Mouse (Mus musculus) CD4-positive, CD25-positive, alpha-beta regulatory T cell, adult 4 months (primary cell): ENCODE results near the gene Agbl4. TPM values are rescaled to one million over a fixed set of nuclear protein-coding genes. Genes with fewer than 3 reads are reported as not detected.

Source experiments
- ATAC-seq: one replicate; pipeline ENCODE4 v1.8.0; 2017
- polyA plus RNA-seq, 2 experiments: library from polyadenylated mRNA; unstranded; fragments of 100-300 nt; shearing (Covaris generic); gene quantifications; one replicate each; pipeline ENCODE4 v1.2.1; 2017

Agbl4 gene
- polyA plus RNA-seq, 2 experiments from 2014 or later: not detected

DNA sequence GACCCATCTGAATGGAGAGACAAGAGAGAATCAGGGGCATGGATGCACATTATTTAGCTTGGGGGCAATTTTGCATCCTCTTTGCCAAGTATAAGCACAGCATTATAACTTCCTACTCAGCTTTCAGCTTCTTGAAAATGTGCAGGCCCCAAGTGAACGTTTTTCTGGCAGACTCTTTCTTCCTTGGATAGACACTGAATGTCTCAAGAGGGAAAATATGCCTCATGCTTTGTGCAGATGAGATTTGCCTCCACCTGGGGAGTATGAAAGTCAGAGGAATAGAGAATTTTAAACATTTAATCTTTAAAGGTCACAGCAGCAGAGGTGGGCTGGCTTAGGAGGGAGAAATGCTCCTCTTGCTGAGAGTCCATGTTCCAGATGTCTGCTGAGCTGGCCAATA is 1005.8 kb downstream of the Agbl4 start:
- ATAC-seq: no peak

DNA sequence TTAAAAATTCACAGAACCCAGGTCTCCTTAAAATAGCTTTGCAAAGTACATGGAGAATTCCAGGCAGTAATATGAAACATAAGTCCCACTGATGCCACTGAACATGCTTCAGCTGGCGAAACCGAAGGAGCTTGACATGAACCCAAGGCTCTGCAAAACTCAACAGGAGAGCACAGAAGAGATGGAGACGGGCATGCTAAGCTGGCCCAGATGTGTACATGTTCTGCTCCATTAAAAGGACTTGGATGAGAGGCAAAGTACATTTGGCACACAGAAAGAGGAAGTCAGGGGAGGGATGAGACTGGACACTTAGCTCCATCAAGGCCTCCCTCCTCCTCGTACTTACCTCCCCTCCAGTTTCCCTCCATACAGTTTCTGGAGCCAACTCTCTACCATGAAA is 1013.3 kb downstream of the Agbl4 start:
- ATAC-seq: no peak

DNA sequence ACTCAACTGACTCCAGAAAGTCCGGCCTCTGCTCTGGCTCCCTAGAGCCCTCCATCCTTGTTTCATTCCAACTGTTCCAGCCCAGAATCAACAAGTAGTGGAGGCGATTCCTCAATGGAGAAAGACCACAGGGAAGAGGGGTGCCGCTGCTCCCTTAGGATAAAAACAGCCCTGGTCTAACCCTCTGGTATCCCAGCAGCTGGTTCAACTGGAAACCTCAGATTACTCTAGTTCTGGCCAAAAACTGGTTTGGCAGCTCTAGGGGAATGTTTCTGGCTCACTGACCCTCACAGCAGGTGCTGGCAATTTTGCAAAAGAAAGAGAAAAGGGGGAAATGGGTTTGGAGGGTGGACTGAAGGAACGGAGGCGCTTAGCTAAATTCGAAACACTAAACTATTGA is 1016.9 kb downstream of the Agbl4 start:
- peak; percentile 7 for ATAC-seq

DNA sequence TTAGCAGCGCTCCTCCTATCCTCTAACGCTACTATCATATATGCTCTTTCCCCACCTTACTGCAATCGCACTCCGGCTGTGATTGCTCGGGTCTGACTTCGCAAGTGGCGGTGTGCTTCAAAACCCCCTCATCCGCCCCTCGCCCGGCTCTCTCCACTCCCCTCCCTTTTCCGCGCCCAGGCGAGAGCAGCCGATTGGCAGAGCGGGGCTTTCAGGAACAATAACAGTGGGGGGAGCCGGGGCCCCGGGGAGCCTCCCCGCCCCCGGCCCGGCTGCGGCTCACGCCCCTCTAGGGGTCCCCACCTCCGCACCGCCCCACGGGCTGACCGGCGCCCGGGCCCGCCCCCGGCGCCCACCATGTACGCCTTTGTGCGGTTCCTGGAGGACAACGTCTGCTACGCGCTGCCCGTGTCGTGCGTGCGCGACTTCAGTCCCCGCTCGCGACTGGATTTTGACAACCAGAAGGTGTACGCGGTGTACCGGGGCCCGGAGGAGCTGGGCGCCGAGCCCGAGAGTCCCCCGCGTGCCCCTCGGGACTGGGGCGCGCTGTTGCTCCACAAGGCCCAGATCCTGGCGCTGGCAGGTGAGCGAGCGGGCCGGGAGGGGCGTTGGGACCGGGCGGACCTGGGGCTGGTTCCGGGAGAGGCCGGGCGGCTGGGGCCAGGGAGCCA is 1017.5 kb downstream of the Agbl4 start, which contains the start of gene Bend5:
Bend5 (plus strand) TSS at position 189 of the 671 bp plus-strand sequence.
- ATAC-seq: peak; percentile 81

DNA sequence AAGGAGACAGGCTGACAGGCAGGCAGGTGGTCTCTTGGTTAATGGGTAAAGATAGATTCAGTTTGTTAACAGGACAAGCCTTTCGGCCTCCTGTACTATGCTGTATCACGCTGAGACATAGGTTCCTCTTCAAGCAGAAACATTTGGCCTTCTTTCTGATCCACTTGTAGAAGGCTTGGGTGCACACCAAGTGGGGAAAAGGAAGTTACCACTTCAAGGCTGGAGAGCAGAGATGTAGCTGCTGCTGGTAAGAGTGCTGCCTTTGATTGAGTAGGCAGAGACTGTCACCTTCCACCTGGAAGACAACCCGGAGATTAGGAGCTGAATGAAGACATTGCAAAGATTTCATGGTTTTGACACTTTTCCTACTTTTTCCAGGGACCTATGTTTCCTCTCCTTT is 1018.7 kb downstream of the Agbl4 start:
- no peak for ATAC-seq

DNA sequence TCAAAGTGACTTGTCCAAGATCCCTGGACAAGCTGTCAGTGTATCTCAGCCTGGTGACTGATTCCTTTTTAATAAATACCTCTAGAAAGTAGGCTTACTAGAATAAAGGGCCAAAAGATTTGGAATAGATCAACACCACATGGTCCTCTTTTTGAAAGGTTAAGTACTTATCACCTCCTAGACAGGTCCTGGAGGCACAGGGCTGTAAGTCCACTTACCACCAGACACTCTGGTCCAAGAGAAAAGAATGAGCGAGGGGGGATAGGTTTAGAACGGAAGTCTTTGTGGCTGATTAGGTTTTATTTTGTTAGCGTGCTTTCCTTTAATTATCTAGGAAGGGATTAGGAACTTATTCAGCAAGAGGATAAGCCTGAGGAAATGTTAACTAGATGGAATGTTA is 1019.1 kb downstream of the Agbl4 start:
- ATAC-seq: no peak

DNA sequence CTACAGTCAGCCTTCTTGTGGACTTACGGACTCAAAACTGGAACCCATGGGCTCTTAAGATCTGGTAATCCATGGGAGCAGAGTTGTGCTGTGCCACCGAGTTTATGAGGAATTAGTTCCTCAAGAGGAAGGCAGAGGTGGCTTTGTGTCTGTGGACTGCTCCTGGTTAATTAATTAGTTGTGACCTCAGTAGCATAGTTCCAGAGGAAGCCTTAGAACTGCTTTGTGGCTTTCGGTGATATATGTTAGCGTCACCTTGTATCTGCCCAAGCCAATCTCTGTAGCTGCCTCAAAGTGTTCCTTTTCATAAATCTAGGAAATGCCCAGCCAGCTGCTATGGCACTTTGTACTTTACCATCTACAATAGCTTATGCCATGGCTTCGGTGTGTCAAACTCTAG is 1020.3 kb downstream of the Agbl4 start:
- no peak for ATAC-seq

DNA sequence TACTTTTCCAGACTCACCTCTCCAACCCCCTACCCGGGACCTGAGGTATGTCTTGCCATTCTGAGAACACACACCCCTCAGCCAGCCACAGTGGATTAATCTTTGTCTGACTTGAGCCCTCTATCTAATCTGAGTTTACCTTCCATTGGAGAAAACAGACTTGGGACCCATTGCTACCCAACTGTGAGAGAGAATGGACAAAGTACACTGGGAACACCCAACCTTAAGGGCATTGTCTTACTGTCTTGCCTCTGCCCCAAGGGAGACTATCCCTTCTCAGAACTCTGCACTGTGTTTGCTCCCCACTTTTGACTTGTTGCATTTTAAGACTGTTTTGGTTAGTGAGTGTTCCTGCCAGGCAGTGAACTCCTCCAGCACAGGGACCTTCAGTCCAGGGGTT is 1022.0 kb downstream of the Agbl4 start:
- no peak for ATAC-seq

DNA sequence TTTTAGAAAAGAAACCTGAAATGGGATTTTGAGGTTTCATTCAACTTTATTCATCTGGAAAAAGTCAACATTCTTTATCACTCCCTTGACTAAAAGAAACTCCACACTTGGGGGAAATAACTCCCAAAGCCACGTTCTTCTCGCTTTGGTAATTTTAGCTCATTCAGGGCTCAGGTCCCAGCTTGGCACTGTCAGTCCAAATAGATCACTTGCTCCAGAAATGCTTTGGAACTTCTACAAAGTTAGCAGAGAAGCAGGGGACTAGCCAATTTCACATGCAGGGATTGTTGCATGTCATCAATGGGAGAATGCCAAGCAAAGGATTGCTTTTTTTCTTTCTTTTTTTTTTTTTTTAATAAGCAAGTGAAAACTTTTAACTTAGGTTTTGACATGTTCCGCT is 1022.6 kb downstream of the Agbl4 start:
- no peak for ATAC-seq

DNA sequence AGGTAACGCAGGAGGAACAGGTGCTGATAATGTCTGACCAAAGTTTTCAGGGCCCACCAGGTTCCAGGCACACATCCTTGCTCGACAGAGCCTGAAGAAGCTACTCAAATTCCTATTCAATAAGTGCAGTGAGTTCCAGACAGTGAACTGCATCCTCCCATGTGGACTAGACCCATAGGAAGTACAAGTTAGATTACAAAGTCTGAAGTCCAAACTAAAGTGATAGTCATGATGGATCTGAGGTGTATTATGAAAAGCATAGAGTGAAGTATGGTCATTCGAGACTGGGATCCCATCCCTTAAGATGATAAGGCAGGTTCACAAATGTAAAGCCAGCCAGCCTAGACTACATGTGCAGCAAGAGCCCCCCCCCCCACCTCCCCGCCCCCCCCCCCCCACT is 1023.5 kb downstream of the Agbl4 start:
- no peak for ATAC-seq

DNA sequence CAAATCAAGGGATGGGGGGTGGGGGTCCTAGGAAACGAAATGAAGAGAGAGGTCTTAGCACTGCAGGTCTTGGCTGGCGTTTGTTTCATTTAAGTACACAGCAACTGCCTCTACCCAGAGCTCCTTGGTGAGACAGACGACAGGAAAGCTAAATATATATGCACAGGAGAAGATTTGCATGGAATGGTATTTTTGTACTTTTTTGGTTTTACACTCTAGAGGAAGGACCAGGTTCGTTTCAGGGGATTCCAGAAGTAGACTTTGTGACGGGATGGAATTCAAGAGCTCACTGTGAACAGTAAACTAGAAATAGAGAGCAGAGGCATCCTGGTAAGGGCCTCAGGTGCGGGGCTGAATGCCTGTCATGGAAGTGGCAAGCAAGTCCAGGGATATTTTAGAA is 1024.3 kb downstream of the Agbl4 start:
- no peak for ATAC-seq

DNA sequence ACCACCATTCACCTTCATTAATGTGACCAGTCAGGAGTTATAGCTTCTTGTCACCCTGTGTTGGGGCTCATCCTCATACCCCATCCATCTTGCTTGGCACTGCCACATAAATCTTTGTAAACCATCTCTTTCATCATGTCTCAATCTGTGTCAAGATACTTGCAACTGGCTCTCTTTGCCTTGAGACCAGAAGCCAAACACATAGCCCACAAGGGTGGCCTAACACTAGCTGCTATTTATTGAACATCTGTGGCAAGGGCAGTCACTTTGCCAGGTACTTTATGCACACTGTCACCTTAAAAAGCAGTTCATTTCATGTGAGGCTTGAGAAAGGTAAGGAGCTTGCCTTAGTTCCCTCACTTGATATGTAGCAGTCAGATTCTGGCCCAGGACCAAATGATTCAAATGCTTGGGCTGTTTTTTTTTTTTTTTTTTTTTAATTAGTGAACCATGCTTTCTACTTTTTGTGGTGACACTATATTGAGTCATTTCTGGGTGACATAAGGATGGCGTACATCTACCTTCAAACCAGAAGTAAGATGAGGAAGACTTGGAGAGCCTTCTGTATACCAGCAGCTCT is 1027.0 kb downstream of the Agbl4 start:
- ATAC-seq: no peak

DNA sequence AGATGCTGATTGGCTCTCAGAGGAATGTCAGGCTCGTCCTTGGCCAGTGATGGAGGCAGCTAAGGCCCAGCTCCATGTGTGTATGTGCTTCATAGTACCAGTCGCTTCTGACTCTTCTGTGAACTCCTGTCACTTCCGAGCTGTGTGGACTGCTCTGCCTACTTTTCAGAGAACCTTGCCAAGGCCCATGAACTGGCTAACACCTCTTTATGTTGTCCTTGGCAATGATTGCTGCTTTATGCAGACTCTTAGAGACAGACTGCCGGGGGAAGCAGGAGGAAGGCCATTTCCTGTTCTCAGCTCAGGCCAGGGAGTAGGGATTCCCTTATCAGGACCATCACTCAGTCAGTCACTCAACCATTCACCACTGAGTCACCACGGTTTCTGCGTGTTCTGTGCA is 1027.7 kb downstream of the Agbl4 start:
- no peak for ATAC-seq

DNA sequence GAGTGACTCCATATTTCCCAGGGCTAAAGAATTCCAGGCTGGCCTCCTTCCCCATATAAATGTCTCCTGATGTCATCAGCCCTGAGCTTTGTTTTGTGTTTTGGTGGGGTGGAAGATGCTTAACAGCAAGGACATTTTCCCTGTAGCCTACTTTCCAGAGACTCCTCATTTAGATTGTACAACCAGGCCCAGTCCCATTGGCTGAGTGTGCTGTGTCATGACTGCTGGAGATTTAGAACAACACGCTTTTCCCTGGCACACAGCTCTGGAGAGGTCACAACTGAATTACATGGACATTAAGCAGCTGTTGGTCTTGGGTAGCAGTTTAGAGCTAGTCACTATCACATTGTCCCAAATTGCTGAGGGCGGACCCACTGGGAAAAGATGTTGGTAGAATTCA is 1033.7 kb downstream of the Agbl4 start:
- ATAC-seq: no peak

DNA sequence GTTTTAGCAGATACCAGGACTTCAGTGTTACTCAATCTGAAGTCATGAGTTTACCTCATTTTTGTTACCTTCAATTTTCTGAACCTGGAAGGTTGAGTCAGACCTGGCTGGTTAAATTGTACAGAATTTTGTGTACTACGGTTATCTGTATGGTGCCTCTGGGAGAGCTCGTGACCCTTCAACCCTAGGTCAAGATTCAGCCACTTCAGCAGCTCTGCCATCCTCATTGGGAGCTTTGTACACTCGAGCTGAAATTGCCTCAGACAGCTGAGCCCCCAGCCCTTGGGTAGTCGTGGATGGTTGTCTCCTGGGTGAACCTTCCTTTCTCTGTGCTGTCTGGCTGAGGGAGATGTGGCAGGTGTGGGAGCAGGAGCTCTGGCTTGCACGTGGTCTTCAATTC is 1034.6 kb downstream of the Agbl4 start:
- ATAC-seq: no peak

DNA sequence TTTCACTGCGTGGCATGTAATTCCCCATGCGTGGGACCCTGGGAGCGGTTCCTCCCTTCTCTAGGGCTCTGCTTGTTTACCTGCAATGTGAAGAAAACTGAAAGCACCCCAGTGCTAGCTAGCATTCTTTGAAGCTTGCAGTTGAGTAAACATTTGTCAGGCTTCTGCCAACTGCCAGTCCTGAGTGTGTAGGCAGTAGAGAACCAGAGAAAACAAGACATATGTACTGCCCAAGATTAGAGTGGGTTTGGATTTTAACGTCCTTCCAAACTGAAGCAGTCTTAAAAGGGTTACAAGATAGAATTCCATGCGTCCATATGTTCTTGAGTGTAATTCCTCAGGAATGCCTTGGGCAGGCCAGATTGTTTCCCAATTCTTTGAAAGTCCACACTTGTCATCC is 1035.0 kb downstream of the Agbl4 start:
- no peak for ATAC-seq

DNA sequence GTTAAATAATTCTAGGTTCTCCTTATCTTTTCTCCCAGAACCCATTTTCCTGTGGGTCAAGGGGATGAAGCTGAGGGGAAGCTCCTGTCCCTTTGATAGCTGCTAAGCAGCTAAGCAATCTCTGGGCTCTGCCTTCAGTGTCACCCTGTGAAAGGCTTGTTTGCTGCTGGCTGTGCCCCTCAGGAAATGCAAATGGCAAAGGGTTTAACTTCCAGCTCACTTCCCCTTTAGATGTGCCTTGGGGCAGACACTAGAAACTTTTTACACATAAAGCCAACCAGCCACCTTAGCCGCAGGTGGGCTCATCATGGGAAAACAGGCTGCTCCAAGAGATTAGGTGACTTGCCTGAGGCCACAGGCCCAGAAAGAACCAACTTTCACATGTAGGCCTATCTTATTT is 1044.2 kb downstream of the Agbl4 start:
- no peak for ATAC-seq

DNA sequence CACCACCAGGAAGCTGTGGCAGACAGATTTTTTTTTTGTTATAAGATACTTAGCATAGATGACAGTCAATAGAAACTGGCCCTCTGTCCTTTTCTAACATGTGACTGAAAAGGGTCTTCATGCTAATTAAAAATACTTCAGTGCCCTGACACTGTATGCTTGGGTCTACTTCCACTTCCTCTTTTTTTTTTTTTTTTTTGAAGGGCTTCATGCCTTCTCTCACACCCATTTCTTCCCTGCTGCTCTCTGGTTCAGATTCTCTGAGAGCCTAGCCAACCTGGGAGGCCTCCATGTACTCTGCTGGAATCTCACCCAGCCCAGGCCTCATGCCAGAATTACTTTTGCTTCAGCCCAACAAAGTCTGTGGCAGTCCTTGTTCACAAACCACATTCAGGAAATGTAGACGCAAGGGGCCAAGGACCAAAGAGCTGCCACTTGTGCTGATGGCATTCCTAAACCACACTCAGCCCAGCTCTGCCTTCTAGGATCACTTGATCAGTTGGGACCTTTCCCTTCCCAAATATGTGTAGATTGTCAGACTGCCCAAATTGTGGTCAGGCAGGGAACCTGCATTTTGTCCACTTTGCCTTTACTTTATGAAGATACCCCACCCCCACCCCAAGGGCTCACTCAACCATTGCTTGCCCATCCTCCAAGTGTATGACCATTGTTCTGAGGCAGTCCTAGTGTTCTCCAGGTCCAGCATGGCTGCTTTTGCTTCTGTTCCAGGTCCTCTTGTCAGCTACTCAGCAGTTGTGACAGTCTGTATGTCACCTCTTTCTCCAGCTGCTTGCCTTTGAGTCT is 1045.2 kb downstream of the Agbl4 start:
- ATAC-seq: peak; percentile 11

DNA sequence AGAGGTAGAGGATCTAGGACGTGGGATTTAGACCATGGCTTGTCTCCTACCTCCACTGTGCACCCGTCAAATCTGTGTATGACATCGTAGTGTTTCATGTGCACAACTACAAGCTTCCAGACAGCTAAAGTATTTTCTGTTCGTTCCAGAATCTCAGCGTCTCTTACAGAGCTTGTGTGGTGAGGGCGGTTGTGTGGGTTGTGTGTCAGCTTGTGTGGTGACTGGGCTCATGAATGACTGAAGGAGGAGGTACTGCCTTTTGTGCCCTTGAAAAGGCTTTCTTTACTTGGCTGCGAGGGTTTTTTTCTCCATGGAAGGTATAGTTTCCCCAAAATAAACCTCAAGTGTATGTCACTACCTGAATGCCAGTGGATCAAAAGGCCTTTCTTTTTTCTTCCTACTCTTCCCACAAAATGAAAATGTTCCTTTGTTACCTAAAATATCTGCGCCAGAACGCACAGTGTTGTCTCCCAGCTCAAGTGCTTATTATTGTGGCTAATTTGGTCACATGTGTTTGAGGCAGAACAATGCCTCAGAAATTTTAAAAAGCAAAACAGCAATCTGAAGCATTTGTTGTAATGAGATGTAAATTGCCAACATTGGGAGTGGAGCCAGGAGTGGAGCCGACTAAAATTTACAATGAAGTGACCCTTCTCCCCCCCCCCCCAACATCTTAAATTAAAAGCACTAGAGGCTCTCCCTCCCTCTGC is 1046.6 kb downstream of the Agbl4 start:
- no peak for ATAC-seq

DNA sequence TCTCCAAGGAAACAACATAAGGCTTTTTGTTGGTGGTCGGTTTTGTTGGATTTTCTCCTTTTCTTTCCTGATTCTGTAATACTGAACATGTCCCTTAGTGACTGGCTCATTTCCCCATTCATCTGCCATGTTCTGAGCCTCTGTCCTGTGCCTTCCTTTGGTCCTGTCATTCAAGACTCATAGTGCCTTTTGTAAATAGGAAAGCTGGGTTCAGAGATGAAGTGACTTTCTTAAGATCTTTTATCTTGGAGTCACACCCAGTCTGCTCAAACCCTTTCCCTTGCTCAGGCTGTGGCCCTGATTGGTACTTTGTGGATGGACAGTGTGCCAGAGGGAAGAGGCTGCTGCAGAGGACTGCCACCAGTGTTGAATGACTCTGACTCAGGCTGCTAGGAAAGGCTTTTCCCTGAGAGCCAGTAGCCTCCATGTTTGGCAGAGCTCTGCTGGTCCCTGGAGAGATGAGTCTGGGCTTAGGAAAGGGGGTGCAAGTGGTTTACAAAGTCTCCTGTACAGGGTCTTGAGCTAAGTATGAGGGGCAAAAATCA is 1047.2 kb downstream of the Agbl4 start:
- no peak for ATAC-seq

DNA sequence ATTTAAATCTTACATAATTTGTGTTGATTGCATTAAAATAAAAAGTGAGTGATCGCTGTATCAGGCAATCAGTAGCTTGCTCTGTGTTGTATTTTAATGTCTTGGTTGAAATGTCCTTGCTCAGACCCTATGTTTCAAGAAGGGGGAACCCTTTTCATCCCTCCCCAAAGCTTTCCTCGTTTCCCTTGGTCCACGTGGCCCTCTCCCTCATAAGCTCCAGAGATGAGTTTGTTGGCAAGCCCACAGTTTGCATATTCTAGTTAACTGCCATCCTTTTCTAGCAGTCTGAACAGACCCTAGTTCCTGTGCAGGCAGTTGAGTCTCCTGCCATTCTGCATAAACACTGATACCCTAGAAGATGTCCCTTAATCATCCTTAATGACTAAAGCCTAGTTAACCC is 1050.5 kb downstream of the Agbl4 start:
- no peak for ATAC-seq

DNA sequence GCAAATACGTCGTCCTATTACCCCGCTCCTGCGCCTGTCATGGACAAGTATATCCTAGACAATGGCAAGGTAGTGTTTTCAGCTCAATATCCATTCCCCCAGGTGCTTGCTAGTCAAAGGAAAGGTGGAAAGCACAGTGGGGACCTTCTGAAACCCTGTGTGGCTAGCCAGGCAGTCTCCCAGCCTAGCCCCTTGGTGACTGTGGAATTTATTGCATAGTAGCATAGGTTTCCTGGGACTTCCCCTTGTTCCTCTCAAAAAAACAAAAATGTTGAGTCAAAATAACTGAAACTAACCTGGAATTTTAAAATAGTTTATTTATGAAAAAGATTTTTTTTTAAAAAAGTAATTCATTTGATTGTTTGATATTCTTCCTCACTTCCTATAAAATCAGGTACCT is 1051.1 kb downstream of the Agbl4 start:
- no peak for ATAC-seq
